Comparison of ENCODE assay signal across 7 mouse cellular contexts in genomic region chr6:137414531-137415405, GRCm38 (mm10).
A peak's percentile ranks its signal among the peaks of the same experiment; 100 is the strongest.
DNase-seq lines count a peak whose midpoint lies in the region; ATAC-seq and TF ChIP-seq lines count a peak whose summit lies in the region.

No protein-coding gene starts in this region.

- peak; percentile 85; the same call in 1 of the 2 replicates for TF ChIP-seq CTCF in testis, adult 2 months (IDR thresholded peaks at IDR 0.05; ENCODE audit: control insufficient read depth, insufficient read depth, insufficient replicate concordance, low read depth, low read length)

- no peaks in the 10 kb centered on the region for H3K36me3 ChIP-seq in testis, adult 2 months (ENCODE audit: control insufficient read depth, insufficient read depth, low read length)
- H3K36me3 ChIP-seq in hindbrain, embryonic 14.5 days (replicated peaks; ENCODE audit: control insufficient read depth, insufficient read depth), result no peaks in the 10 kb centered on the region
- no peaks in the 10 kb centered on the region for H3K36me3 ChIP-seq in liver, embryonic 12.5 days

- ATAC-seq in hindbrain, embryonic 14.5 days (ENCODE audit: low FRiP score), result no peak
- ATAC-seq in liver, embryonic 12.5 days, result 0 out of 2 replicates have a peak, but pooled peaks have one; percentile 54

- no peak overlapping the region for H3K27ac ChIP-seq in testis, adult 2 months (ENCODE audit: control insufficient read depth, insufficient read depth, low read depth, low read length)
- no peak overlapping the region for H3K27ac ChIP-seq in hindbrain, embryonic 14.5 days
- no peak overlapping the region for H3K27ac ChIP-seq in liver, embryonic 12.5 days

- TF ChIP-seq POLR2A in testis, adult 2 months (IDR thresholded peaks at IDR 0.05; ENCODE audit: control insufficient read depth, low read depth, low read length), result no peak

- H3K9ac ChIP-seq in hindbrain, embryonic 14.5 days, result no peak overlapping the region
- H3K9ac ChIP-seq in liver, embryonic 12.5 days, result no peak overlapping the region

- no peaks in the 10 kb centered on the region for H3K4me1 ChIP-seq in testis, adult 2 months (ENCODE audit: control insufficient read depth, insufficient read depth, low read length)
- no peaks in the 10 kb centered on the region for H3K4me1 ChIP-seq in hindbrain, embryonic 14.5 days (replicated peaks; ENCODE audit: control insufficient read depth, insufficient read depth, low read length)
- no peaks in the 10 kb centered on the region for H3K4me1 ChIP-seq in liver, embryonic 12.5 days

- no peak for DNase-seq in testis, postnatal 14 days (ENCODE audit: low spot score)
- DNase-seq in adrenal gland, postnatal 10 days, result peak; percentile 59
- DNase-seq in embryo, embryonic 9.5 days (ENCODE audit: extremely low spot score), result peak; percentile 55
- peak; percentile 67 for DNase-seq in hindbrain, embryonic 14.5 days (ENCODE audit: low spot score)
- peak; percentile 75 for DNase-seq in retina, postnatal 1 day

- no peaks in the 10 kb centered on the region for H3K9me3 ChIP-seq in hindbrain, embryonic 14.5 days (ENCODE audit: control insufficient read depth, low read length)
- no peaks in the 10 kb centered on the region for H3K9me3 ChIP-seq in liver, embryonic 12.5 days (replicated peaks)

- H3K4me2 ChIP-seq in hindbrain, embryonic 14.5 days (replicated peaks), result no peak overlapping the region
- no peak overlapping the region for H3K4me2 ChIP-seq in liver, embryonic 12.5 days

- 51% methylated on average over 13 of the region's 13 CpGs for WGBS in hindbrain, embryonic 14.5 days
- 42% methylated on average over 13 of the region's 13 CpGs for WGBS in liver, embryonic 12.5 days (ENCODE audit: insufficient replicate concordance)

- no peaks in the 10 kb centered on the region for H3K27me3 ChIP-seq in testis, adult 2 months (ENCODE audit: control insufficient read depth, insufficient read depth, low read length)
- no peaks in the 10 kb centered on the region for H3K27me3 ChIP-seq in hindbrain, embryonic 14.5 days (ENCODE audit: control insufficient read depth, insufficient read depth, low read length)
- no peaks in the 10 kb centered on the region for H3K27me3 ChIP-seq in liver, embryonic 12.5 days (replicated peaks)

- no peak overlapping the region for H3K4me3 ChIP-seq in testis, adult 2 months (ENCODE audit: control insufficient read depth, low read depth, low read length)
- H3K4me3 ChIP-seq in hindbrain, embryonic 14.5 days (replicated peaks; ENCODE audit: low read length), result no peak overlapping the region
- H3K4me3 ChIP-seq in liver, embryonic 12.5 days, result no peak overlapping the region
